Mouse (Mus musculus) myocyte (in vitro differentiated cells): ENCODE data around the gene Ppm1e. TPM values are rescaled to one million over a fixed set of nuclear protein-coding genes. Genes with fewer than 3 reads are reported as not detected.

Experiments
- H3K27me3 ChIP-seq: one replicate; pipeline ENCODE4 v1.6.1; 2011; ENCODE audit not compliant: control insufficient read depth, insufficient read depth, insufficient read length
- H3K36me3 ChIP-seq: one replicate; pipeline ENCODE4 v1.6.1; 2011; ENCODE audit not compliant: control insufficient read depth, insufficient read depth
- H3K4me2 ChIP-seq: one replicate; pipeline ENCODE4 v1.6.1; 2011; ENCODE audit warnings: low read depth, control low read depth
- H3K4me3 ChIP-seq: one replicate; pipeline ENCODE4 v1.5.1; 2011; ENCODE audit warnings: mild to moderate bottlenecking, control low read depth, moderate library complexity
- H3K79me2 ChIP-seq: one replicate; pipeline ENCODE4 v1.6.1; 2011; ENCODE audit not compliant: control insufficient read depth, insufficient read depth
- H3ac ChIP-seq: one replicate; pipeline ENCODE4 v1.6.1; 2011; ENCODE audit not compliant: control insufficient read depth, insufficient read length
- CEBPB ChIP-seq: IDR thresholded peaks from 2 replicates; pipeline ENCODE4 v1.6.1; 2011; ENCODE audit warnings: mild to moderate bottlenecking, moderate library complexity; ENCODE audit not compliant: poor library complexity, insufficient read depth, severe bottlenecking
- E2F4 ChIP-seq: IDR thresholded peaks from one replicate; pipeline ENCODE4 v1.6.1; 2011; ENCODE audit warnings: mild to moderate bottlenecking, control low read depth, moderate library complexity; ENCODE audit not compliant: insufficient read depth
- MAX ChIP-seq: IDR thresholded peaks from one replicate; pipeline ENCODE4 v1.6.1; 2011; ENCODE audit warnings: low read depth, mild to moderate bottlenecking, control low read depth
- MYOD1 ChIP-seq, 3 experiments: IDR thresholded peaks; one replicate each; pipeline ENCODE4 v1.6.1; 2011; ENCODE audit warnings: control low read depth in 2 of 3, low read depth in 2 of 3, mild to moderate bottlenecking in 2 of 3, moderate library complexity in 1 of 3; ENCODE audit not compliant: insufficient read length in 2 of 3, control insufficient read depth in 1 of 3
- MYOG ChIP-seq, 3 experiments: IDR thresholded peaks; one replicate each; pipeline ENCODE4 v1.6.1; 2011; ENCODE audit warnings: control low read depth in 2 of 3, low read depth in 2 of 3, mild to moderate bottlenecking in 2 of 3; ENCODE audit not compliant: insufficient read length in 2 of 3, control insufficient read depth in 1 of 3, insufficient read depth in 1 of 3
- POLR2A ChIP-seq: IDR thresholded peaks from one replicate; pipeline ENCODE4 v1.6.1; 2011; ENCODE audit warnings: low read depth, mild to moderate bottlenecking, control low read depth, moderate library complexity; ENCODE audit not compliant: insufficient read length
- POLR2AphosphoS2 ChIP-seq: IDR thresholded peaks from one replicate; pipeline ENCODE4 v1.6.1; 2011; ENCODE audit warnings: low read depth, control low read depth; ENCODE audit not compliant: insufficient read length
- REST ChIP-seq: IDR thresholded peaks from one replicate; pipeline ENCODE4 v1.6.1; 2011; ENCODE audit warnings: mild to moderate bottlenecking, control low read depth, moderate library complexity; ENCODE audit not compliant: insufficient read depth, insufficient read length
- SRF ChIP-seq: IDR thresholded peaks from one replicate; pipeline ENCODE4 v1.6.1; 2011; ENCODE audit warnings: low read depth; ENCODE audit not compliant: control insufficient read depth, insufficient read length
- TCF12 ChIP-seq: IDR thresholded peaks from one replicate; pipeline ENCODE4 v1.6.1; 2011; ENCODE audit warnings: mild to moderate bottlenecking, control low read depth; ENCODE audit not compliant: poor library complexity, insufficient read depth, severe bottlenecking
- TCF3 ChIP-seq: IDR thresholded peaks from one replicate; pipeline ENCODE4 v1.6.1; 2011; ENCODE audit warnings: low read depth, control low read depth; ENCODE audit not compliant: insufficient read length
- USF1 ChIP-seq: IDR thresholded peaks from one replicate; pipeline ENCODE4 v1.6.1; 2011; ENCODE audit warnings: low read depth, mild to moderate bottlenecking, control low read depth, moderate library complexity
- polyA plus RNA-seq: library from polyadenylated mRNA; unstranded; fragments of >200 nt; fragmentation: generic; extraction: Trizol; gene quantifications from one replicate; pipeline ENCODE4 v1.2.1, GENCODE M21; 2012; ENCODE audit warnings: missing spikeins

The Ppm1e gene
- polyA plus RNA-seq, 1 experiment: 1.4 TPM

GRCm38 (mm10) chr11:87240141-87240832 lies 118.5 kb downstream of the Ppm1e start:
- TF ChIP-seq CEBPB (no peak), TCF12 (no peak), REST (no peak), POLR2A (no peak), POLR2AphosphoS2 (no peak), MYOG (IDR thresholded peaks at IDR 0.05; ENCODE audit: control insufficient read depth in 1 of 3, insufficient read depth in 1 of 3, insufficient read length in 2 of 3, low read depth in 2 of 3) (no peak), SRF (no peak), MYOD1 (IDR thresholded peaks at IDR 0.05; ENCODE audit: control insufficient read depth in 1 of 3, insufficient read length in 2 of 3, low read depth in 2 of 3) (no peak), MAX (no peak)
- Histone ChIP-seq H3K4me2 (no peak overlapping the region), H3K36me3 (no peaks in the 10 kb centered on the region), H3K27me3 (no peaks in the 10 kb centered on the region), H3K79me2 (no peaks in the 10 kb centered on the region), H3ac (no peak overlapping the region), H3K4me3 (no peak overlapping the region)

- no peak overlapping the region for H3K4me3 ChIP-seq
- no peak overlapping the region for H3K4me2 ChIP-seq
- H3ac ChIP-seq: no peak overlapping the region
- no peaks in the 10 kb centered on the region for H3K79me2 ChIP-seq
- H3K27me3 ChIP-seq: no peaks in the 10 kb centered on the region
- no peaks in the 10 kb centered on the region for H3K36me3 ChIP-seq
- TF ChIP-seq USF1: no peak
- no peak for TF ChIP-seq REST
- no peak for TF ChIP-seq MAX
- TF ChIP-seq TCF3: no peak
- no peak for TF ChIP-seq MYOD1 (IDR thresholded peaks at IDR 0.05; ENCODE audit: control insufficient read depth in 1 of 3, insufficient read length in 2 of 3, low read depth in 2 of 3)
- TF ChIP-seq POLR2AphosphoS2: no peak
- no peak for TF ChIP-seq MYOG (IDR thresholded peaks at IDR 0.05; ENCODE audit: control insufficient read depth in 1 of 3, insufficient read depth in 1 of 3, insufficient read length in 2 of 3, low read depth in 2 of 3)
- no peak for TF ChIP-seq TCF12
- TF ChIP-seq POLR2A: no peak
- no peak for TF ChIP-seq SRF
- TF ChIP-seq CEBPB: no peak
Measured at GRCm38 (mm10) chr11:87238891-87239530, 119.8 kb downstream of the Ppm1e start.

DNA sequence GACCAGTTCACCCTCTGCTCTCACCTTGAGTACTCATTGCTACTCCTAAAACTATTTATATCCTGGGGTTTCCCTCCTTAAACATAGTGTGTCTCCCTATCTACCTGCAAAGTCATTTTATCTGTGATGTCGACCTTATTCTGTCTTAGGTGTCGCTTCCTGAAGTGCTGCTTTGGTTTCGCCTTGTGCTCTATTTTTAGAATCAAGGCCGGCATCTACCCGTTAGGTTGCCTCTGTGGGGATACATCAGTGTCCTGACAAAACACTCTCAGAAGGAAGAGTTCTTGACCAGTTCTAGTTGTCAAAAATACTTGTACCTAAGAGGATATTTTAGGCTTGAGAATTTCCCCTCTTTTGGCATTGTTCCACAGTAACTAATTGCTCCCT lies 123.3 kb downstream of the Ppm1e start:
- no peak for TF ChIP-seq CEBPB
- no peak for TF ChIP-seq USF1
- no peak for TF ChIP-seq POLR2AphosphoS2
- no peak for TF ChIP-seq REST
- TF ChIP-seq TCF12: no peak
- TF ChIP-seq E2F4: no peak
- no peak for TF ChIP-seq MAX
- no peak for TF ChIP-seq MYOD1 (IDR thresholded peaks at IDR 0.05; ENCODE audit: control insufficient read depth in 1 of 3, insufficient read length in 2 of 3, low read depth in 2 of 3)
- no peak for TF ChIP-seq SRF
- TF ChIP-seq TCF3: no peak
- no peak for TF ChIP-seq MYOG (IDR thresholded peaks at IDR 0.05; ENCODE audit: control insufficient read depth in 1 of 3, insufficient read depth in 1 of 3, insufficient read length in 2 of 3, low read depth in 2 of 3)
- TF ChIP-seq POLR2A: no peak
- H3K27me3 ChIP-seq: no peaks in the 10 kb centered on the region
- H3K4me2 ChIP-seq: no peak overlapping the region
- H3K36me3 ChIP-seq: no peaks in the 10 kb centered on the region
- H3K79me2 ChIP-seq: no peaks in the 10 kb centered on the region
- H3ac ChIP-seq: no peak overlapping the region
- no peak overlapping the region for H3K4me3 ChIP-seq

DNA sequence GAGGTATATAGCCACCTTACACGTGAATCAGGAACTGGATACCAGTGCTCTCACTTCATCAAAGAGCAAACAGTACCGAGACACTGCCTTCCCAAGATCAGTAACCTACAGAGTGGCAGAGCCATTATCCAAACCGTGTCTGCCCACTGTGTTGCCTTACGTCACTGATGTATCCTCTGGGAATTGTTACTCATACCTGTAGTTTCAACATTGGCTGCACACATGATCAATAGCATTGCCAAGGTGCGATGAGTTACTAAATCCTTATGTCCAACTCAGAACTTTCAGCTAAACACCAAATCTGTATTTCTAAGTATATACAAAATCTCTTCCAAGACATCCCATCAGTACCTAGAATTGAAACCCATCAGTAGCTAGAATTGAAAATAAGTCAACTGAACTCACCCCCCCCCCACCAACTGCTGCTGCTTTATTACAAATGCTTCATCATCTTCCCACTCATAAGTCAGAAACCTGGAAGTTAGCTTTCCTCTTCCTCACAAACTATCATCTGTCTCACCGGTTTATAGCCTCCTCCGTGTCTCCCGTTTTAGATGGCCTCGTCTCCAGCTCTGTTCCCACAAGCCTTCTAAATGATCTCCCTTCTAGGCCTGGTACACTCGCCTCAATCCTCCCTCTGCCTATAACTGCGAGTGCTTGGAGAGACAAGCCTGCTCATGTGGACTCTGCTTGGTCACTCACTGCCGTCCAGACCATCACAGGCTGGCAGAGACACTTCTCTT lies 123.9 kb downstream of the Ppm1e start:
- H3K36me3 ChIP-seq: no peaks in the 10 kb centered on the region
- no peak overlapping the region for H3ac ChIP-seq
- TF ChIP-seq MAX (no peak), E2F4 (no peak), USF1 (no peak), POLR2A (no peak), REST (no peak), POLR2AphosphoS2 (no peak), TCF3 (no peak), SRF (no peak), CEBPB (no peak), MYOD1 (IDR thresholded peaks at IDR 0.05; ENCODE audit: control insufficient read depth in 1 of 3, insufficient read length in 2 of 3, low read depth in 2 of 3) (no peak), MYOG (IDR thresholded peaks at IDR 0.05; ENCODE audit: control insufficient read depth in 1 of 3, insufficient read depth in 1 of 3, insufficient read length in 2 of 3, low read depth in 2 of 3) (no peak), TCF12 (no peak)
- H3K27me3 ChIP-seq: no peaks in the 10 kb centered on the region
- H3K4me3 ChIP-seq: no peak overlapping the region
- H3K4me2 ChIP-seq: no peak overlapping the region
- no peaks in the 10 kb centered on the region for H3K79me2 ChIP-seq
